Mouse (Mus musculus) lung, postnatal 14 days (tissue): ENCODE results near the gene Rbm47.
A peak's percentile ranks its signal among the peaks of the same experiment; 100 is the strongest.

Experiments used
- DNase-seq: peaks from one replicate; pipeline ENCODE4 v3.0.0; 2021

The Rbm47 gene

DNA sequence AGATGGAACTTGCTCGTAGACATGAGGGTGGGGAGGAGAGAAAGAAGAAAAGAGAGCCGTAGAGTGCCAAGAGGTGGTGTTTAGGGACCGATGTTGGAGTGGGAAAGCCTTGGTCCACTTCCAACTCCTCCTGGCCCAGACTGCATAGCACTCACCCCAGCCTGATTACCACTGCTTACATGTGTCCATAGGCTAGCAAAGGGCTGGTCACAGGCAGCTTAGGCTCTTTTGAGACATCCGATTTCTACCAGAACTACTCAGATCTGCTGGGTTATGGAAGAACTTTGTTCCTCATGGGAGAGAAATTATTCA, 48.9 kb downstream of the Rbm47 start:
- DNase-seq = no peak

DNA sequence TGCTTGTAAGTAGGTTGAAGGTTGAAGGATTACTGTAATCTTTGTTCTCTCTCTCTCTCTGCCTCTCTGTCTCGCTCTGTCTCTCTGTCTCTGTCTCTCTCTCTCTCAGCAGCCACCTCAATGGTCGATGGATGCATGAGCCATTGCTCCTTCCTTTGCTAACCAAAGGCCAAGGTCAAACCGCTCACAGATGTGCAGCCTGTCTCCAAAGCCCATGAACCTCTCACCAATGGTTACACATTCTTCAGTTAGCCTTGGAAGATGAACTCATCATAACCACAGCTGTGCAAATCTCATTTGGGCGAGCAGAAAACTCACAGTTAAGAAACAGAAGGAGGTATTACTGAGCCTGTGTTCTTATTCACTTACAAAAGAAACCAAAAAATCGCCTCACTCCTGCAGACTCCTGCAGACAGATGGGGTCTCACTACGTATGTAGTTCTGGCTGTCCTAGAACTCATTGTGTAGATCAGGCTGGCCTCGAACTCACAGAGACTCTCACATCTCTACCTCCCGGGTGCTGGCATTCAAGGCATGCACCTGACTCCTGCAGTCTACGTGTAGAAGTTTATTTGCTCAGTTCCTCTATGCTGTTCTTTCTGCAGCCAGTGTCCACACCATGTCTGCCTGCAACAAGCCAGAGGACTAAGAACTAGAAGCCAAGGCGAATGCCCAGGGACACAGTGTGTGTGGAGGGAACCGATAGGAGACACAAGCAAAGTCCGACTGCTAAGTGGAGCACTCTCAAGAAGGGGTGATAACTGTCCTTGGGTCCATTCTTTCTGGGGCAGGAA, 49.4 kb downstream of the Rbm47 start:
- DNase-seq = no peak

DNA sequence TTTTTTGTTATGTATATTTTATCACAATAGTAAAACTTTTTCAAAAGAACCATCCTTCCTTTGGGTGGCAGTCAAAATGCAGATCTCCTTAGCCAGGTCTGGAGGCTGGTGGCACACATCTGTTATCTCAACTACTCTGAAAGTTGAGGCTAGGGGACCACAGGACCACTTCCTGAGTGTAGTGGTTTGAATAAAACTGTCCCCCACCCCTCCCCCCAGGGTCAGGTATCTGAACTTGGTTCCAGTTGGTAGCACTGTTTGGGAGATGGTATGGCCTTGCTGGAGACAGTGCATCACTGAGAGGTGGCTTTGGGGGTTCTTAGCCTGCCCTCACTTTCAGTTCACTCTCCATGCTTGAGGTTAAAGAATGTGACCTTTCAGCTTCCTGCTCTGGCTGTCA, 51.7 kb downstream of the Rbm47 start:
- DNase-seq = no peak

DNA sequence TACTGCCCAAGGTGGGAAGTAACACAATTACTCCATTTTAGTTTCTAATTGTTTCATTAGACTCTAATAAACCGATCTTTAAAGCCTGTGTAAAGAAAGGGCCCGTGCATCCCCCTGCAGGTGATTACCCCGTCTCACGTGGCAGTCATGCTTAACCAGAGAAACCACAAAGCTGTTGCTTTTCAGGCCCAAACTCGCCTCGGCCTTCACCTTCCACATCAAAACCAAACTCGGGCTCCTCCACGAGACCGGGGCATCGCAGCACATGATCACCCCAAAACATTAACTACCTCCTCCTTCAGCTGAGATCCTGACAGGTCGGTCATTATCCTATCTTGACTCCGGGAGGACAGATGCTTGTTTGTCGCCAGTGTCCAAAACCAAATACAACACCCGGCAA, 58.2 kb downstream of the Rbm47 start:
- no peak for DNase-seq

DNA sequence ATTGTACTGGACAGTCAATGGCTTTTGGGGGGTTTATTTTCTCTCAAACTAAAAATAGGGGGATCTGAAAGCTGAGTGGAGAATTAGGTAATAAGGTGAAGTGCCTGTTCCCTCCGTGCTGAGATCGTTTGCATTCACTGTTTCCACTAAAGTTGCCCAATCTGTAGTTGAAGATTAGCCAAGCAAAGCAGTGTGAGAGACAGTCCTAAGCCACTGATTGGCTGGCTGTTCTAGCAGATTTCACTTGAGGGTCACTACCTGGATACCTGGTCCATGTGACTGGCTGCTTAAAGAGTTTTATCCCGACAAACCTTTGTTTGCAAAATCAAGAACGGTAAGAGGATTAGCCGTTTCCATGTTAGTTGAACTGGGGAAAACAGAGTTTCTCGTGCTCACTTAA, 58.7 kb downstream of the Rbm47 start:
- no peak for DNase-seq

DNA sequence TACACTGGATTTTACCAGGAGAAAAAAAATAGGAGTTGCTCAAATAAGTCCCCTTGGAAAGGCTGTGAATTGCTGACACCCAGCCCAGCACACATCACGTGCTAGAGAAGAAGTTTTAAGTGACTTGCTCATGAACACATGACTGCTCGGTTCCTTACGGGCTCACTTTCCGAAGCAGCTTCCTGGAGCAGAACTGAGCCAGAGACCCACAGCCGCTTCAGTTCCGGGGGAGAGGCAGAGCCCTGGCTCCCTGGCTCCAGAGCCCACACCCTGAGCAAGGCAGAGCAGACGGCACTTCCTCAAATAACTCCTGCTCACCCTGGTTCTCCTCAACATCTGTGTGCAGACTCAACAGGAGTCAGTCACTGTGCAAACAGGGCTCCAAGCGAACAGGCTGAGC, 60.9 kb downstream of the Rbm47 start:
- DNase-seq = peak; percentile 36

DNA sequence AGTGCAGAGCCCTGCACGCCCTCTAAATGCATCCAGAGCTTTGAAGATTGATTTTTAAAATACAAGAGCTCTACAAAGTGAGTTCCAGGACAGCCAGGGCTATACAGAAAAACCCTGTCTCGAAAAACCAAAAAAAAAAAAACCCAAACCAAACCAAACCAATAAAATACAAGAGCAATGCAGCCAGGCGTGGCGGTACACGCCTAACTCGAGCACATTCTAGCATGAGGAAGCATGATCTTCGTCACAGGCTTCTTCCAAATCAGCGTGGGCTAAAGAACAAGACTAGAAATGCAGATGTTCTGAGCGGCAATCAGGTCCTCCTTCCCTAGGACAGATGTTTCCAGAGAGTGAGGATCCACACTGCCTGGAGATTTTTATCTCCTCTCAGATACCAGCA, 66.5 kb downstream of the Rbm47 start:
- DNase-seq = no peak

DNA sequence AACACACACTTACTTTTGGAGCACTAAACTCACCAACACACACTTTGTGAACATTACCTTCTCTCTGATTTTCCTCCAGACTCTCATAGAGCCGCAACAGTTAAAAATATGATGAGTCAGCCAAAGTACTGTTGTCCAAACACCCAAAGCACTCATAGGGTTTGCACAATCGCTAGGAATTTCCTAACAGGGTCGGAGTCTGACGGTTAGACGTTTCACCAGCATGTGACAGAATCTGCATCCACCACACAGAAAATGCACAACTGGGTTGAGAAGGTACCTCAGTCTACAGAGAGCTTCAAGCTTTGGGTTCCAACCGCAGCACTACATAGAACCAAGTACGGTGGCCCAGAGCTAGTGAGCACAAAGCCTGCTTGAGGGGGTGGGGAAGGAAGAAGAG, 67.0 kb downstream of the Rbm47 start:
- DNase-seq = peak; percentile 59

DNA sequence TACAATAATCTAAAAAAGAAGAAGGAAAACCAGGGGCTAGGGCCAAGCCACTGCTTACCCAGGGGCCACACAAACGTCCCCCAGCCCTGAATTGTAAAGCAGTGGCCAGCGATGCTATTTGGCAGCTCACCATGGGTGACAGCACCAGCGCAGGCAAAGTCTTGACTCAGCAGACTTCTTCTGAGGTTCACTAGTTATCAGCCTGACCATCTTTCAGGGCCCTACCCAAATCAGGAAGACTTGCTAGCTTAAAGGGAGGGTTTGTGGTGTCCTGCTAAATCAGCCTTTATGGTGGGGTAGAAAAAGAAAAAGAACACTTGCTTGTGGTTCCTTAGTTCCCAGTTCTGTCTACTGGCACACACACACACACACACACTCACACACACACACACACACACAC, 67.6 kb downstream of the Rbm47 start:
- no peak for DNase-seq

DNA sequence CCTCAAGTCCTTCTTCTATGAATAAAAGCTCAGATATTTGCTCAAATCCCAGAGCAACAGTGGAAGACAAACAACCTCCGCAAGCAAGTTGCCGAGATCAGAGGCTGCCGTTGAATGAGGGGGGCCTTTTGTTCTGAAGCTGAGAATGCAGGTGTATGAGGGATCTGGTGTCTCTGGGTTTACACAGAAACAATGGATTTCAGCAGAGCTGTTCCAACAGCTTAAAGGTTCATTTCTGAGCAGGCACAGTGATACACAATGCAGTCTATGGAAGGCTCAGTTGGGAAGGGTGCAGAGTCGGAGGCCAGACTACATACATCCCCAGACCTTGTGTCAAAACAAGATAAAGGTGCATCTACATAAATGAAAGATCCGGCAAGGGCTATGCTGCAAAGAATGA, 69.5 kb downstream of the Rbm47 start:
- no peak for DNase-seq

DNA sequence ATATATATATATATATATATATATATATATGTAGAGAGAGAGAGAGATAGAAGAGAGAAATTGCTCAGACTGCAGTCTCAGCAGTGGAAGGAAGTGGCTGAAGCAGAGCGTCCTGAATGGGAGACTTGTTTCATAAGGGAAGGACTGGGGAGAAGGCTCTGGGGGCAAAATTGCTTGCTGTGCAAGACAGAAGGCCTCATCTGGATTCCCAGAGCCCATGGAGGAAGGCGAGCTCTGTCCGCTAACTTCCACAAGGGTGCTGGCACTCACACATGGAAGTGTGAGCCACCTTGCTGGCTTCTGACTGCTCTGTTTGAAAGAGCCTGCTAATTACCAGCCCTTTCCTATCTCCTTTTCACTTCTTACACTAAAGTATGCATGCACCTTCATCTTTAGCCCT, 70.1 kb downstream of the Rbm47 start:
- DNase-seq = no peak

DNA sequence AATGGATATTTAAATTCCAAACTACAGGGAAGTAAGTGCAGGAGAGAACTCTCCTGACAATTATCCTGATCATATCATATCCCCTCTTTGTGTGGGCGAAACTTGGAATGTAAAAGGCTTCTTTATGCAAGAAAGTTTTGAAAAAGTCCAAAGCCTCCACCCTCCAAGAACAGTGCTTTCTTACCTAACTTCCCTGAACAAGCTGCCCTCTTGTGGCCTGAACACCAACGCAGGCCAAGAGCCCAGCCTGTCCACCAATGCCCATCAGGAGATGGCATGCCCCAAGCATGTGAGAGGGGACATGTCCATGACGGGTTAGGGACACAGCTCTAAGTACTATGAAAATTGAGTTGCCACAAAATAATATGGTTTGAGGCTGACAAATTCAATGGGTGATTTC, 71.3 kb downstream of the Rbm47 start:
- peak; percentile 52 for DNase-seq

DNA sequence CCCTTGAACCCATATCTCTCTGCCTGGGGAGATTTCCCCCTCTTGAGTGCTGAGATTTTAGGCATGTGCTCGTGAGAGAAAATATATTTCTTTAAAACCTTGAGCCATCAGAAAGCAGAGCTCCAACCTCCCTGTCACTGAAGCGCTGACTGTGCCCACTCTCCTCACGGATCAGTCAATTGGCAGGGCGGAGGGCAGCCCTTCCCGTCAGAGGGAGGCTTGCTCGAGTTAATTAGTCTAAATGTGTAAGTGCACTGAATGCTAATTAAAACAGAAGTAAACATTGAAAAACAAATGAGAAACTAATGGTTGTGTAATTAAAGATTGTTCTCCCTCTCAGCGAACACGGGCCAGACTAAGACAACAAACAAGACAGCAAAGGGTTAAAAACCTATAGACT, 72.6 kb downstream of the Rbm47 start:
- no peak for DNase-seq

DNA sequence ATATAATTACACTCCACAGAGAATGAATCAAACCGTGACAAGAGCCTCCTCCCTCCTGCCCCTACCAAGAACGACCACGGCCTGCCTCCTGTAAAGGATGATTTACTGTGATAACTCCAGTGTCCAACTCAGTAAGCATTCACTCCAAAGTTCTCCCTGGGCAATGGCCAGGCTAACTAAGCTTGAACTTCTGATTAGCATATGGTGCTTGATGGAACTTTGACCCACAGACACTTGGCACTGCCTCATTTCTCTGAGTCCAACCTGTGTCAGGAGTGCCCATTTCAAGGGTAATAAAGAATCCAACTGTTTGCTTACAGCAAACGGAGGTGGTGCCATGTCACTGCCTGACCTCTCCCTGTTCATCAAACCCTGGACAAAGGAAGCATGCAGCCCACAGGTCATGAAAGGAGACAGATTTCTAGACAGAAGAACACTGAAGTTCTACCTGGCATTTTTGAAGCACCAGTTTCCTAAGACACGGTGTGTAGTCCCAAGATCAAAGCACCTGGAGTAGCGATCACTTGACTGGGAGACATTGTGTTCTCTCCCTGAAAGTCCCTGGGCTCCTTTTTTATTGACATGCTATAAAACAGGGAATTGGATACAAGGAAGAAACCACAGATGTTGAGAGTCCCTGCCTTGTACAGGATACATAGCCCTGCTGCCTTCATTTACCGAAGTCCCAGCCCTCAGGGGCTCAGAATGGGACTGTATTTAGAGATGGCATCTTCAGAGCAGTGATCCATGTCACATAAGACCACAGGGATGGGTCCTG, 74.6 kb downstream of the Rbm47 start:
- DNase-seq = no peak

DNA sequence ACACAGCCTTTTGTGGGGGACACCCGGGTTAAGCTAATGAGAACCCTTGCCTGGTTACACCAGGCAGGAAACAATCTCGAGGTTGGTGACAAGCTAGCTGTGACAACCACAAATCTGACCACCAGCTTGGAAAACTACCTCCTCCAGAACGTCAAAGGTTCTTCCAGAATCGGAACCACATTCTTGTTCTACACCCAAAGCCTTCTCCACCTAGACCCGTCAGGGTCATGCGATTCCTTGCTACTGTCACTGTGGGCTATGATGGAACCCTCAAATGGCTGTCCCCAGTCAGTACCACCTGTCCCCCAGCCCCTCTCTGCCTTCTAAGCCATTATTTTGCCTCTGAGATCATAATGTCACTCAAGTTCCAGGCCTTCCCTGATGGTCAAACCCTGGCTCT, 76.8 kb downstream of the Rbm47 start:
- no peak for DNase-seq

DNA sequence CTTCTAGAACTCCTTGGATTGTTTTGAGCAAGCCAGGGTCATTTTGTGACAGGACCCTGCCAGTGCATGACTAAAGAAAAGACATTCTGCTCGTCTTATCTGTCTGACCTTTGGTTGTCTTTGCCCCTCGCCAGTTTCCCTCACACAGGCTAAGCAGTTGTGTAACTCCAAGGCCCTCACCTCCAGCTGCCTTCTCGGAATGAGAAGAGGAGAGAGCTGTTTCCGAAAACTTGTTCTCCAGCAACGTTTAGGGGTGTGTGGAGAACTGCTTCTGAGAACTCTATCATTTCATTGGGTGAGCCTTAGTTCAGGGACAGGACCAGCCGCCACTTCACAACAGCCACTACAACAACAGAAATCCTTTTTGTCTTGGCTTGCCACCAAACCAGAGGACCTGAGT, 77.8 kb downstream of the Rbm47 start:
- no peak for DNase-seq

DNA sequence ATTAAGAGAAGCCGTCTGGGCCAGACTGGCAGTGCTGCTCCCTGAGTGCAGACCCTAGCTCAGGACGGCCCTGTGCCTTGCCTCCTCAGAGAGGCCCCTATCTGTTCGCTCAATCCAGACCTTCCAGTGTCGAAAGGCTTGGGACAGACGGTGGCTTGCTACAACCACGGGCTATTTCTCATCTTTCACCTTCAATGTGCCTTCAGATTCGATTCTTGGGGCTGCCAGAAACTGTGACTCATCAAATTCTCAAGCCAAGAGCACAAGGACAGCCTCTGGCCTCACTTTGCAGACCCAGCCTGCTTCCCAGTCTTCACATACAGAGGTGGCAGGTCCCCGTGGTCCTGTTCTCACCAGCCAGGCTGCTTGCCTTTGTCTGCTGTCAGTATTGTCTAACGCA, 82.9 kb downstream of the Rbm47 start:
- DNase-seq = no peak

DNA sequence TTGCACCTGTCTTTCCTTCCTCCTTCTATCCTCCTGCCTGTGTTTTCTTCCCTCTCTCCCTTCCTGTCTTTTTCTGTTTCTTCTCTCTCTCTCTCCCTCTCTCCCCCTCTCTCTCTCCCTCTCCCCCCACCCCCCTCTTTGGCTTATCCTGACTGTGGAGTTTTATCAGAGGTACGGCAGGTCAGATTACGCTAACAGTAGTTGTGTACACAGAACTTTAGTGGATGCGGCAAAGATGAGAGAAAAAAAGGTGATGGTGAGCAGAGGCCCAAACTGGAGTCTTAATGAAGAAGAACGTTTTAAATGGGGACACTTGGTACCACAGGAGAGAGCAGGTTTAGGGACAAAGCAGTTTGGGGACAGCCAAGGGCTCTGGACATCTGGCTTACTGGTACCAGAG, 83.3 kb downstream of the Rbm47 start:
- no peak for DNase-seq

DNA sequence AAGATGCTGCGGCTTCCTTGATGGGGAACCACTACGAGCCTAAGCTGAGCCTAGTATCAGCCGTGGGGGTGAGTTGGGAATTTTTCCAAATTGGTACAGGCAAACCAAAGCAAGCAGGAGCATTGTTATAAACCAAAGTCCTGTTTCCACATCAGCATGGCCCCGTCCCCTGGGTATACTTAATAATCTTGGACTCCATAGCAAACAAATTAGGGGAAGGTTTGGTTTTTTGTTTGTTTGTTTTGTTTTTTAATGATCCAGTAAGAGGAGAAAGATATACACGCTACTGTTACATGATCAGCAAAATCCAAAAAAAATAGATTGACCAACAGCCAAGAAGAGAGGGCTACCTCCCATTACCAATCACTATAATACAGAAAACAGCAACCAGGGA, 84.0 kb downstream of the Rbm47 start:
- no peak for DNase-seq

DNA sequence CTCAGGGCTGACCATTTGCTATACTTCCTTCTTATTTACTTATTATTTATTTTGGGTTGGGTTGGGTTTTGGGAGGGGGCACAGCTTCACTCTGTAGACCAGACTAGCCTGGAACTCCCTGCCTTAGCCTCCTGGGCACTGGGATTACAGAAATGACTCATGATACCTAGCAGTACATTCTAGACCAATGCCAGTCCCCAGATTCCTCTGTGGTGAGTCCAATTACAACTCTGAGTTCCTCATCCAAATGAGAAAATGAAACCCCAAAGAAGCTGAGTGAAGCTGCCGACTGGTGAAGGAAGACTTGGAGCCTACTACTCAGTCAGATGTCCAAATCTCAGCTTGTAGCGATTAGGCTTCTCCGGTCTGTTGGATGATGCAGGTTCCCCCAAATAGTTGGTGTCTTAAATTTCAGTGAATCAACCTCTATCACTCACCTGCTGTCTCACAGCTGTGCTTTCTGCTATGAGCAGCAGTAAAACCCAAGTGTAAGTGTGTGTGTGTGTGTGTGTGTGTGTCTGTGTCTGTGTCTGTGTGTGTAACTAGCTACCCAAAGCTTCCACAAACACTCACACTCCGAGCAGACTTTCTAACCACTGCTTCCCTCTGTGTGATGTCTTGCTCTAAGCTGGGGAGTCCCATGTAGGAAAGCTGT, 84.5 kb downstream of the Rbm47 start:
- no peak for DNase-seq

DNA sequence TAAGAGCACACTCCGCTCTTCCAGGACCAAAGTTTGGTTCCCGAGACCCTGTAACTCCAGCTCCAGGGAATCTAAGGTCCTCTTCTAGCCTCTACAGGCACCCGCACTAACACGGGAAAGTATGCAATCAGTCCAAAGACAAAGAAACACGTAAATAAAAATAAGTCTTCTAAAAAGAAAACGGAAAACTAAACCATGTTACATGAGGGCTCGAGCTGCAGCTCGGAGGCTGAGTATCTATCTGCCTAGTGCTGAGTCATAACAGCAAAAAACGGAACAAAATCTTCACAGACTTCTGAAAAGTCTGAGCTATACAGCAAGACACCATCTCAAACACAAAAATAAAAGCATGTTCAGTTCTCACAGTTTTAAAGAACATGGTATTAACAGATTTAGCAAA, 86.0 kb downstream of the Rbm47 start:
- DNase-seq = no peak

DNA sequence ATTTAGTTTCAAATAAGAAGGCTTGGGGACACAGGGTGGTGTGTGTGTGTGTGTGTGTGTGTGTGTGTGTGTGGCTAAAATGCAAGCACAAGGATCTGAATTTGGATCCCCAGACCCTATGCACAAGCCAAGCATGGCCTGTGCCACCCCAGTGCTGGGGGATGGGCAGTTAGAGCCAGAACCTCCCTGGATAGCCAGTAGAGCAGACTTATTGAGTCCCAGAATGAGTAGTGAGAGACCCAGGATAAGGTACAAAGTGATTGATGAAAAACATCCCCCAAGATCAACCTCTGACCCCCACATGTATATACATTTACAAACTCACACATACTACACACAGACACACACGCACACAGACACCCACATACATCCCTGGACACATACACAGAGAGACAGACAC, 86.6 kb downstream of the Rbm47 start:
- no peak for DNase-seq

DNA sequence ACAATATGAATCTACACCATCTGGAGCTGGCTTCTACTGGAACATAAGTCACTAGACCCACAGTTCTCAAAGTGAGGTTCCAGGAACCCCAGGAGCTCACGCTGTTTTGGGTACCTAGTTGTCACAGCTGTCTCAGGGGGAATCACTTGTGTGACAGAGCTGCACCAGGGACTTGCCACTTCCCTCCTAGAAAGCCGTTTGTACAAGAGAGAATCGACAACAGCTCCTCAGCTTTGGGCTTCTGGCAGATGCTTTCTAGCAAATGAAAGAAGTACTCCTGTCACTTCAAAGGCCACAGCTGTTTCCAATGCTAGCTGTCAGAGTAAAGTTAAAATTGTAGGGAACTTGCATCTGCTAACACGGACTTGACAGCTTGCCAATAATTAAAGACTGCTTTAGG, 87.4 kb downstream of the Rbm47 start:
- no peak for DNase-seq

DNA sequence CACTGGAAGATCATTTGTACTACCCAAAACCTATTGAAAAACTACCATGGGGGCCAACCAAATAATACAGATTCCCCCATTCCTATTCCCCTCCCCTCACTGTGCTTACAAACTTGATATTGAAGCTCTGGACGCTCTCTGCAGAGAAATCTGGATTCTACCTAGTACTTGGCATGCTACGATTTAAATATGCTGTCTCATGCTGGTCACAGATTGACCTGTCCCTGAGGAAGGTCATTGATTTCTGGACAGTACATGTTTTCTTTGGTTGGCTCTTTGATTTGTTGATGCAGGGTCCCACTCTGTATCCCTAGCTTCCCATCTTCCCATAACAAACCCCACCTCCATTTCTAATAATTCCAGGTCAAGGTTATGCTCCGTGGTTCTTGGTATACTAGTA, 88.4 kb downstream of the Rbm47 start:
- DNase-seq = no peak
